Mouse (Mus musculus): Measurements from ENCODE around the gene Car5a.

Car5a gene

DNA sequence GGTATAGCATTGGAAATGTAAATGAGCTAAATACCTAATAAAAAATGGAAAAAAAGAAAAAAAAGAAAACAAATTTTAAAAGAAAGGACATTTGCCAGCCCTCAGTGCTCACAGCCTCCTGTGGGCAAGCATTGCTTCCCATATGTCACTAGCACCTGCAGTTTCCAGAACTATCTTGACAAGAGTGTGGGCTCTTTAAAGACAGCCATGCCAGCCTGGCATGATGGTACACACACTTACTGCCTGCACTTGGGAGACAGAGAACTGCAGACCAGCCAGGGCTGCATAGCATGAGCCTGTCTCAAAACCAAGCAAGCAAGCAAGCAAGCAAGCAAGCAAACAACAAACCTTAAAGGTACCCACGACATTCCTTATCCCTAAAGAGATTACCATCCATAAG is 39.3 kb downstream of the Car5a start:
- peak; percentile 40 for DNase-seq

- peak; percentile 38 for DNase-seq
Measured at GRCm38 (mm10) chr8:121904999-121905398, 39.7 kb downstream of the Car5a start.

DNA sequence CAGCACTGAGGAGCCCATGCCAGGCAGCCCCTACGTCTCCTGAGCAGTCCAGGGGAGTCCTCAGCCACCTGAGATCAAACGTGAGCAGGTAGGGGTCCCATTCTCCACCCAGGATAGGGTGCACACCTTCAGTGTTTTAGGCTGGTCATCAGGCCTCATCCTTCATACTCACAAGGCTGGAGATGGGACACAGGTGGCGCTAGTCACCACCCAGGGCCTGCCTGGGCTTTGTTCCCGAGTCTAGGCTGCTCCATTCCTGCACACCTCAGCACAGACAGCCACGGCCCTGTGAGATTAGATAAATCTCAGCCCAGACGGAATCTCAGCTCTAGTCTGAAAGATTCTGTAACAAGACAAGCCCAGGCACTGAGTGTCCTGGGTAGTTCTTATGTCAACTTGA is 40.7 kb downstream of the Car5a start:
- DNase-seq, result peak; percentile 82

DNA sequence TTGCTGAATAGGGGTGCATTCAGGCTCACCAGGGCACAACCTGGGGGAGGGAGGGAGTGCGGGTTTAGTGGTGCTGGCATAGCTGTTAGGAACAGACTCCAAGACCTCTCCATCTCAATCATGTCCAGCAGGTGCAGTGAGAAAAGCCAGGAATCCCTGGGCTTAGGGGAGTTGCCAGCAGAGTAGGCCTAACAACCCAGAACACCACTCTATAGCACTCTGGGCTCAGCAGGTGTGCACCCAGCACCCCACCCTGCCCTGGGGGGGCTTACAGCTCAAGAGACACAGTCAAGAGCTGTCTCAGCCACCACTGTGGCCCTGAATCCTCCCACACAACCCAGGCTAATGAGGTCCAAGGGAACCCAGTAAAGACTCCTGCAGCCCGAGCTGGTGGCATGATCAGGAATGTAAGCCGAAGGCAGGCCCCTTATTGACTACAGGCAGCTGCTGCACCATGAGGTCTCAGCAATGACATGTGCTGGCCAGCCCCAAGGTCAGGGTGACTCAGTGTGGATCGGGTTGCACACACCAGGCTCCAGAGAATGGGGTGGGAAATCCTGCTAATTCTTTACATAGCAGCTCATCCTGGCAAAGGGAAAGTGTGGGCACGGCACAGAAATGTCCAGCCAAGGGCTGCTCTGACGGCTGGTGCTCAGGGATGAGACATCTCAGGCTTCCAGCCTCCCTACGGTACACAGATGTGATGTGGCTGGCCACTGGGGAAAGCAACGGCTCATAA is 43.0 kb downstream of the Car5a start:
- DNase-seq, result peak; percentile 58

GRCm38 (mm10) chr8:121899180-121900044 is 45.3 kb downstream of the Car5a start:
- no peak for DNase-seq

DNA sequence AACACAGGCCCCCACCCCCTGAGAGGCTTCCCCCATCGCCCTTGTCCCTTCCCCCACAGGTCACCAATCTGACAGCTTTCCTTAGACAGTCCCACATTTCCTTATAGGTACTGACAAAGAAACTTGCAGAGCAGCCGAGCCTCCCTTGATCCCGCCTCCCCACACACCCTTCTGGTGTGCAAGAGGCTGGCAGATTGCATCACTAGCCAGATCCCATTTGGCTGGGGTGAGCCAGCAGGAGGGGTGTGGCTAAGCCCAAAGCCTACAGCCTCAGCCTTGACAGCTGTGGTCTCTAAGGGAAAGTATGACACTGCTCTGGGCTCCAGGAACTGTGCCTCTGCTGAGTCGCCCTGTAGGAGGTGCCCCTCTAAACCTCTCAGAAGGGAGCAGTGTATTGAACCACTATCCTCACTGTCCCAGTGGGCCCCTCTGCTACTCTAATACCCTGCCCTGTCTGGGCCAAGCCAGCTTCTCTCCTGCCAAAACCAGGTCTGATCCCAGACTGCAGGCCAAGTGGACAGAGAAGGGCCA is 46.2 kb downstream of the Car5a start:
- DNase-seq, result peak; percentile 73

- DNase-seq, result peak; percentile 63
Measured at GRCm38 (mm10) chr8:121897871-121898381, 46.8 kb downstream of the Car5a start.

GRCm38 (mm10) chr8:121897205-121897604 is 47.5 kb downstream of the Car5a start:
- no peak for DNase-seq

- no peak for DNase-seq
Measured at GRCm38 (mm10) chr8:121896476-121897145, 48.1 kb downstream of the Car5a start.

DNA sequence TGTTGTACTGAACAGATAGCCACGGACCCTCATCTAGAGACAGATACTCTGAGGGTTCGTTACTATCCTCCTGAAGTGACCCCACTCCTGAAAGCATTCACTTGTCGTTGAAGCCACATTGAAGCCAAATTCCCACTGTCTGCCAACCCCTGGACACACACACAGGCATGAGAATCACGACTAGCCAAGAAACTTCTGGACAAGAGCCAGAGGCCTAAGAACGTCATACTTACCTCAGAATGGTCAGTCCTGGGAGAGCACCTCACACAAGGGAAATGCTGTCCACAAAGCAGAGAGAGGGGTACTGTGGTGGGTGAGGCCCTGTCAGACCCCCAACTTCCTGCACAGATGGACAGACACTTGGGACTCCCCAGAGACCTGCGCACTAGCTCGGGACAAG is 48.8 kb downstream of the Car5a start:
- DNase-seq, result peak; percentile 60

DNA sequence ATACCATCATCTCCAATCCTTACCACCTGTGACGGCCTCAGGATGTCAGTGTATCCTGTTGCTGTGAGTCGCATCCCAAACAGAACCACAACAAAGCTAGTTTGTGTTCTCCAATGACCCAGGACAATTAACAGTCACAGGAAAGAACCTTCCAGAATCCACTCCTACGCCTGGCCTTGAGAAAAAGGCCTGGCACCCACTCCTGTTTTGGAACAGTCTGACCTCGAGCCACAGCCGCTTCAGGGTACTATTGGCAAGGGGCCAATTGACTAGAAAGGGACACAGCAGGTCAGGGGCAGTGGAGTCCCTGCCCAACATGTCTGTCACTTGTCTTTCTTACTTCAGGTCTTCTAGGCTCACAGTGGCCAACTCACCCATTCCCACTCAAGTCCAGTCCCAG is 51.8 kb downstream of the Car5a start:
- peak; percentile 43 for DNase-seq

GRCm38 (mm10) chr8:121889810-121890785 is 54.6 kb downstream of the Car5a start:
- peak; percentile 42 for DNase-seq

GRCm38 (mm10) chr8:121889317-121889716 is 55.4 kb downstream of the Car5a start:
- DNase-seq, result no peak

- no peak for DNase-seq
Measured at GRCm38 (mm10) chr8:121887547-121887946, 57.2 kb downstream of the Car5a start.

GRCm38 (mm10) chr8:121885433-121885832 is 59.3 kb downstream of the Car5a start:
- peak; percentile 43 for DNase-seq

DNA sequence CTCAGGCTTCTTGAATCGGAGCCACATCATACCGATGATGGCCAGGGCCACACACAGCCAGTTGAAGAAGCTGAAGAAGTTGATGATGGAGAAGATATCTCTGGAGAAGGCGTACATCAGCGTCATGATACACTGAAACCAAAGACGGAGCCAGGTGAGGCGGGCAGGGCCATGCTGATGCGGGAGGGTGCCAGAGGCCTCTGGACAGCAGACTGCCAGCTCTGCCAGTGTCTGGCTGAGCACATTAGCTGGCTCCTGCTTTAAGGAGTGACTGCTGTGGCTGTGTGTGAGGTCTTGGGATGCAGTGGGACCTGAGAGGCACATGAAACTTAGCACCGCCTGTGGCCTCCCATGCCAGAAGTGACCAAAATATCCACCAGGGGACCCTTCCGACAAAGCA is 59.7 kb downstream of the Car5a start:
- no peak for DNase-seq

GRCm38 (mm10) chr8:121884181-121884580 is 60.5 kb downstream of the Car5a start:
- DNase-seq, result peak; percentile 37

DNA sequence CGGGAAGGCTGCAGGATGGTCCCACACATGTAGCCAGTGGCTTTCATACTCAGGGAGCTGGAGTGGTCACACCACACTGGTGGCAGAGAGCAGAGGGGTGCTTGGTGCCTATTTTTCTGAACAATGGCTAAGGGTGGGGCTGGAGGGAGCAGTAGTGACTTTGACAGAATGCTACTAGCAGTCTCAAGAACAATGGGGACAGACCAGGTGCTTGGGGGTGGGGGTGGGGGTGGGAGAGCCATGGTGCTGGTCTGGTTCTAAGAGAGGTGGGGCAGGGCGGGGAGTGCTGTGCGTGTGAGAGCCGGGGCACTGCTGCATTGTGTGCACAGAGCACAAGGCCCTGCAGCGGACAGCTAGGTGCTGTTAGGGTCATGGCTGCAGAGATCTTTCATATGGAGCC is 62.8 kb downstream of the Car5a start:
- DNase-seq, result no peak

DNA sequence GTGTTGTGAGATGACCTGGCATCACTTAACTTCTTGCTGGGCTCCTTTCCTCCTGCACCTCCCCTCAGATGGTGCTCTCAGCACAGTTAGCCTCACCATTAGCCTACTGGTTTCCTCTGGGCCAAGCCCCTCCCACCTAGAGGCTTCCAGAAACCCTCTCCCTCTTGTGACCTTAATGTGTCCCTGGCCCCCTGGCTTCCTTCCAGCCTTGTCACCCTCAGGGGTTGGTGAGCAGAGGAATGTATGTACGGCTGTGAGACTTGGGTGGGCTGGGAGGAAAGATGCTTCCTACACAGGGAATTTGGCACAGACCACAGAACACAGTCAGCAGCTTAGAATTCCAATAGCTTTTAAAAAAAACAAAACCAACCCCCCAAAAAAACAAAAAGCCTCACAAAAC is 63.9 kb downstream of the Car5a start:
- DNase-seq, result no peak

- no peak for DNase-seq
Measured at GRCm38 (mm10) chr8:121879712-121880111, 65.0 kb downstream of the Car5a start.

GRCm38 (mm10) chr8:121877828-121878480 is 66.8 kb downstream of the Car5a start:
- DNase-seq, result no peak
